Mouse (Mus musculus): ENCODE results near the gene Chrna4. TPM values are rescaled to one million over a fixed set of nuclear protein-coding genes. Genes with fewer than 3 reads are reported as not detected.

Chrna4 gene
- polyA plus RNA-seq, 1 experiment from 2014 or later = 13.0 TPM

GRCm38 (mm10) chr2:180987432-180988030, 55.8 kb downstream of the Chrna4 start:
- 63% methylated on average over 5 of the region's 5 CpGs for WGBS
- no peaks in the 10 kb centered on the region for H3K9me3 ChIP-seq (replicated peaks)
- no peak overlapping the region for H3K4me2 ChIP-seq
- no peaks in the 10 kb centered on the region for H3K27me3 ChIP-seq
- no peak overlapping the region for H3K9ac ChIP-seq
- no peak for ATAC-seq
- no peak overlapping the region for H3K27ac ChIP-seq
- H3K4me1 ChIP-seq = no peaks in the 10 kb centered on the region
- H3K4me3 ChIP-seq = no peak overlapping the region
- H3K36me3 ChIP-seq (ENCODE audit: poor library complexity, severe bottlenecking) = peaks cover 18% of the 10 kb centered on the region

- H3K9ac ChIP-seq = no peak overlapping the region
- ATAC-seq = no peak
- 83% methylated on average over 1 of the region's 1 CpGs for WGBS
- no peak overlapping the region for H3K4me2 ChIP-seq
- no peak overlapping the region for H3K4me3 ChIP-seq
- H3K4me1 ChIP-seq = no peaks in the 10 kb centered on the region
- H3K27me3 ChIP-seq = no peaks in the 10 kb centered on the region
- no peak overlapping the region for H3K27ac ChIP-seq
- no peaks in the 10 kb centered on the region for H3K9me3 ChIP-seq (replicated peaks)
- H3K36me3 ChIP-seq (ENCODE audit: poor library complexity, severe bottlenecking) = peaks cover 24% of the 10 kb centered on the region
Measured at GRCm38 (mm10) chr2:180987001-180987400, 56.3 kb downstream of the Chrna4 start.

GRCm38 (mm10) chr2:180986449-180986848, 56.9 kb downstream of the Chrna4 start, which contains the start of gene Col20a1:
Col20a1 (plus strand) TSS chr2:180986535.
- 49% methylated on average over 2 of the region's 2 CpGs for WGBS
- no peaks in the 10 kb centered on the region for H3K4me1 ChIP-seq

GRCm38 (mm10) chr2:180985635-180986034, 57.7 kb downstream of the Chrna4 start:
- Histone ChIP-seq H3K9me3 (replicated peaks) (no peaks in the 10 kb centered on the region), H3K4me2 (no peak overlapping the region), H3K36me3 (ENCODE audit: poor library complexity, severe bottlenecking) (peaks cover 37% of the 10 kb centered on the region), H3K9ac (no peak overlapping the region), H3K4me1 (no peaks in the 10 kb centered on the region), H3K27me3 (no peaks in the 10 kb centered on the region), H3K27ac (no peak overlapping the region), H3K4me3 (no peak overlapping the region)
- no peak for ATAC-seq
- WGBS = 85% methylated on average over 2 of the region's 2 CpGs

More at GRCm38 (mm10) chr2:180986449-180986848, 56.9 kb downstream of the Chrna4 start, which contains the start of gene Col20a1:
- Histone ChIP-seq H3K9me3 (replicated peaks) (no peaks in the 10 kb centered on the region), H3K36me3 (ENCODE audit: poor library complexity, severe bottlenecking) (peaks cover 29% of the 10 kb centered on the region), H3K4me2 (no peak within 1 kb of the TSS), H3K27ac (no peak within 1 kb of the TSS), H3K4me3 (no peak within 1 kb of the TSS), H3K9ac (no peak within 1 kb of the TSS), H3K27me3 (no peaks in the 10 kb centered on the region)
- ATAC-seq = no peak

GRCm38 (mm10) chr2:180981133-180981532, 62.2 kb downstream of the Chrna4 start:
- ATAC-seq = no peak
- no peak overlapping the region for H3K9ac ChIP-seq
- no peaks in the 10 kb centered on the region for H3K9me3 ChIP-seq (replicated peaks)
- no peaks in the 10 kb centered on the region for H3K27me3 ChIP-seq
- no peak overlapping the region for H3K4me2 ChIP-seq
- H3K4me1 ChIP-seq = no peaks in the 10 kb centered on the region
- WGBS = 85% methylated on average over 6 of the region's 6 CpGs
- H3K36me3 ChIP-seq (ENCODE audit: poor library complexity, severe bottlenecking) = peaks cover 82% of the 10 kb centered on the region
- H3K27ac ChIP-seq = no peak overlapping the region
- H3K4me3 ChIP-seq = no peak overlapping the region

Other genes with a start within 250 kb of the Chrna4 start
- gene Ythdf1, start 122.6 kb downstream of the Chrna4 start, polyA plus RNA-seq (2015; fragmentation: Nextera tagmentation; extraction: Ambion mirVana) = 25.3 and 33.1 TPM in 2 replicates
- 0.14 and 0.25 TPM in 2 replicates for gene Birc7, start 114.5 kb downstream of the Chrna4 start, polyA plus RNA-seq (2015; fragmentation: Nextera tagmentation; extraction: Ambion mirVana)
- gene Nkain4, start 88.8 kb downstream of the Chrna4 start, polyA plus RNA-seq (2015; fragmentation: Nextera tagmentation; extraction: Ambion mirVana) = 53.3 and 53.8 TPM in 2 replicates
- 83.0 and 91.1 TPM in 2 replicates for gene Arfgap1, start 76.3 kb downstream of the Chrna4 start, polyA plus RNA-seq (2015; fragmentation: Nextera tagmentation; extraction: Ambion mirVana)
- 0.21 and 0.28 TPM in 2 replicates for gene Col20a1, start 57.0 kb downstream of the Chrna4 start, polyA plus RNA-seq (2015; fragmentation: Nextera tagmentation; extraction: Ambion mirVana)
- 28.1 and 31.8 TPM in 2 replicates for gene Kcnq2, start 91.8 kb upstream of the Chrna4 start, polyA plus RNA-seq (2015; fragmentation: Nextera tagmentation; extraction: Ambion mirVana)
- 1.7 and 1.9 TPM in 2 replicates for gene Eef1a2, start 113.5 kb upstream of the Chrna4 start, polyA plus RNA-seq (2015; fragmentation: Nextera tagmentation; extraction: Ambion mirVana)
- 540 and 547 TPM in 2 replicates for gene Ppdpf, start 143.7 kb upstream of the Chrna4 start, polyA plus RNA-seq (2015; fragmentation: Nextera tagmentation; extraction: Ambion mirVana)
- gene Ptk6, start 159.2 kb upstream of the Chrna4 start, polyA plus RNA-seq (2015; fragmentation: Nextera tagmentation; extraction: Ambion mirVana) = not detected in 2 replicates
- 0.06 and 0.11 TPM in 2 replicates for gene Srms, start 169.6 kb upstream of the Chrna4 start, polyA plus RNA-seq (2015; fragmentation: Nextera tagmentation; extraction: Ambion mirVana)
- gene Fndc11, start 176.5 kb upstream of the Chrna4 start, polyA plus RNA-seq (2015; fragmentation: Nextera tagmentation; extraction: Ambion mirVana) = 0.15 and 0.23 TPM in 2 replicates
- 0.24 and 0.26 TPM in 2 replicates for gene Helz2, start 198.5 kb upstream of the Chrna4 start, polyA plus RNA-seq (2015; fragmentation: Nextera tagmentation; extraction: Ambion mirVana)
- 19.5 and 20.5 TPM in 2 replicates for gene Gmeb2, start 244.5 kb upstream of the Chrna4 start, polyA plus RNA-seq (2015; fragmentation: Nextera tagmentation; extraction: Ambion mirVana)

Measured in forebrain, embryonic 13.5 days (tissue).